Mouse (Mus musculus): ENCODE data around the gene Pelo. TPM values are rescaled to one million over a fixed set of nuclear protein-coding genes. Genes with fewer than 3 reads are reported as not detected.

Pelo gene
- polyA plus RNA-seq, 1 experiment, result 22.7 TPM

DNA sequence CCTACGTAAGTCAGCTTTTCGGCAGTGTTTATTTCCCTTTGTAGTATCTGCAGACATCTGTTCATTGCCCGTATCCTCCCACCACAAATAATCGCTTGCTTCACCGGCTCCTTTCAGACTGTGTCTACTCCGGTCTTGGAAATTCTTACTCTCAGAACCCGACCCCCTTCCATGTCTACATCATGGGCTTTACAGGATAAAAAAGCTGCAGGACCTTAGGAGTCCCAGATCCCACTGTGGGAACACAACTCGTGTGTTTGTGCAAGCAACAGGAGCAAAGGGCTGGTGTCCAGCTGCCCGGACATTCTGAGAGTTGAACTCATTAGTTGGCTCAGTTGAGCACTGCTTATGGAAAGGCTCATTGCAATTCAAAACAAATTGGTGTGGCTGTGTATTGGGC is 35.2 kb downstream of the Pelo start:
- no peak overlapping the region for H3K4me3 ChIP-seq (ENCODE audit: insufficient read depth, low read length)
- no peak for TF ChIP-seq POLR2A (IDR thresholded peaks at IDR 0.05; ENCODE audit: extremely low read depth, insufficient read depth, low read length)
- no peak for TF ChIP-seq CTCF (IDR thresholded peaks at IDR 0.05; ENCODE audit: extremely low read depth, insufficient read depth, low read length)
- no peak overlapping the region for H3K27ac ChIP-seq (ENCODE audit: insufficient read depth, low read length)
- H3K4me1 ChIP-seq (ENCODE audit: control insufficient read depth, insufficient read depth, low read length), result peaks cover 2% of the 10 kb centered on the region; the same call in 1 of the 2 replicates

DNA sequence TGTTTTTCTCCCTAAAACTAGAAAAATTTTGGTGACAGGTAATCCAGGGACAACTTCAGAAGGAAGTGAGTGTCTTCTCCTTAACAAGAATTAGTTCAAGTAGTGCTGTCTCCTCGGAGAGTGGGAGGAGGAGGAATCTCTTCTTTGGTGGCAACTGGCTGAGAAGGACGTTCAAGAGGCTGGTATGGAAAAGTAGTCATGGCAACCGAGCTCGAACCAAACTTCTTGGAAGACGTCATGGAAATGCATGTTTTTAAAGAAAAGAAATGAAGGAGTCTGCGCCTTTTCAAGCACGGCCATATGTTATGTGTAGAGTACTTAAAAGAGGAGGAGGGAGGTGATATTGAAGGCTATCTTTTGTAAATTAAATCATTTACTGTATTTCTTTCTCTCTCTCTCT is 37.4 kb downstream of the Pelo start:
- no peak overlapping the region for H3K4me3 ChIP-seq (ENCODE audit: insufficient read depth, low read length)
- peaks cover 2% of the 10 kb centered on the region; the same call in 1 of the 2 replicates for H3K4me1 ChIP-seq (ENCODE audit: control insufficient read depth, insufficient read depth, low read length)
- H3K27ac ChIP-seq (ENCODE audit: insufficient read depth, low read length), result no peak overlapping the region
- TF ChIP-seq POLR2A (IDR thresholded peaks at IDR 0.05; ENCODE audit: extremely low read depth, insufficient read depth, low read length) (no peak), CTCF (IDR thresholded peaks at IDR 0.05; ENCODE audit: extremely low read depth, insufficient read depth, low read length) (no peak)

DNA sequence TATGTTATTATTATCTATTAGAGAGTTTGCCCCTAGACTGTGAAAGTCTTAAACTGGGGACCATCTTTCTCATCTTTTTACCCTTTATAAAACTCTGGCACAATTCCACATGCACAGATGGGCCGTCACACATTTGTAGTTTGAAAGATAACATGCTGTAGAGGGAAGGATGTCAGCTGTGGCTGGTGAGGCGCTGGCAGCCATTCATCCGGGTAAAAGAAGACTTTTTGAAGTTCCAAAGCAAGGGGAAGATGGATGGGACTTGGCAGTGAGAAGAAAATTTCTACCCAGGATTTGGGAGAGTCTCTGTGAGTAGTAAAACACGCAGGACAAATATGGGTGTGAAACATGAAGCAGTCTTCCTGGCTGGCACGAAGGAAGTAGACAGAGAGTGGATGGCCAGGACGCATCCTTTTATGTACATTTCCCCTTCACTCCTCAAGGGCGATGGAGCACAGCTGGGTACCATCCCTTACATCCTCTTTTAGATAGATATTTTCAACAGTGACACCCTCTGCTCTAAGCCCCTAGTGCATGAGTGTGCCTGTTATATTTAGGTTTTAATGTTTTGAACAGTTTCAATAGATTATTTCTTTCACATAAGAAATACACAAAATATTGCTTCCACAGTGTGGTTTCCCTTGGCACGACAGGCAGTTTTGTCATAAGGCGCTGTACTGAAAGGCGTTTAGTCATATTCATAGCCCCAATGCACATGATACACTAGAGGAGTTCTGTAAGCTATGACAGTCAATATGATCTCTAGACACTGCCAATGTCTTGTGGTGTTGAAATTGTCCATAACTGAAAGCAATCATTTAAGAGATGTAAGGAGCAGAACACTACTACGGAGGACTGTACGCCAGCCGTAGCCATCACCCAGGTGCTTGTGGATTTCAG is 39.1 kb downstream of the Pelo start:
- Histone ChIP-seq H3K4me3 (ENCODE audit: insufficient read depth, low read length) (no peak overlapping the region), H3K4me1 (ENCODE audit: control insufficient read depth, insufficient read depth, low read length) (peaks cover 2% of the 10 kb centered on the region; the same call in 1 of the 2 replicates), H3K27ac (ENCODE audit: insufficient read depth, low read length) (no peak overlapping the region)
- TF ChIP-seq POLR2A (IDR thresholded peaks at IDR 0.05; ENCODE audit: extremely low read depth, insufficient read depth, low read length), result no peak

DNA sequence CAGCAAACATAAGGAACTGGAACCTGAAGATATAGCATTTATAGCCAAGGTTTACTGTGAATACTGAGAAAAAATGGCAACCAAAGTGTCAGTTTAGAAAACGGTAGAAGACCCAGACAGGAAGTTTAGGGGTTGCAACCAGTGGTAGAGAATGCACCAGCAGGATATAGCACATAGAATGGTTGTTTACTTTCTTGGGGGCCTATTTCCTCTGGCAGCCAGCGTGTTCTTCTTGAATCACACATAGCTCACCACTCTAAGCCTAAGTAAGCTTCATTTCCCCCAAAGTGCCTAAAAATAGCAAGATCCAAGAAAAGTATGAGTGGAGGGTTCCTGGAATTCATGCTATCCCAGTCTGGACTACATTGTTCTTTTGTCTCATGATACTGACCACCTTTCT is 47.3 kb downstream of the Pelo start:
- Histone ChIP-seq H3K27ac (ENCODE audit: insufficient read depth, low read length) (no peak overlapping the region), H3K4me3 (ENCODE audit: insufficient read depth, low read length) (no peak overlapping the region), H3K4me1 (ENCODE audit: control insufficient read depth, insufficient read depth, low read length) (no peaks in the 10 kb centered on the region)
- TF ChIP-seq CTCF (IDR thresholded peaks at IDR 0.05; ENCODE audit: extremely low read depth, insufficient read depth, low read length), result no peak
- TF ChIP-seq POLR2A (IDR thresholded peaks at IDR 0.05; ENCODE audit: extremely low read depth, insufficient read depth, low read length), result no peak

Other genes with a start within 250 kb of the Pelo start
- gene Itga2, start 158.1 kb downstream of the Pelo start, polyA plus RNA-seq (2012; rRNA removed), result 0.02 and 0.04 TPM in 2 replicates
- gene Gm49395, start 11.7 kb upstream of the Pelo start, polyA plus RNA-seq (2012; rRNA removed), result 0.54 and 0.98 TPM in 2 replicates
- gene Itga1, start 11.8 kb upstream of the Pelo start, polyA plus RNA-seq (2012; rRNA removed), result 3.2 and 3.3 TPM in 2 replicates

Measured in cortical plate, adult 2 months (tissue).